Mouse (Mus musculus) gastrocnemius, adult 8-10 months (tissue): ENCODE data around the gene Snx19. TPM values are rescaled to one million over a fixed set of nuclear protein-coding genes. Genes with fewer than 3 reads are reported as not detected.
A peak's percentile ranks its signal among the peaks of the same experiment; 100 is the strongest.

Source experiments
- DNase-seq, 2 experiments: peaks; one replicate each; pipeline ENCODE4 v3.0.0; 2022; ENCODE audit warnings: low spot score in 2 of 2
- total RNA-seq, 4 experiments: library from RNA; stranded (reverse); gene quantifications; 2 replicates each; pipeline ENCODE4 v1.2.4; 2022

Gene Snx19
- total RNA-seq = 10 to 100 TPM; 22.3 to 27.6 (median 23.2) TPM

DNA sequence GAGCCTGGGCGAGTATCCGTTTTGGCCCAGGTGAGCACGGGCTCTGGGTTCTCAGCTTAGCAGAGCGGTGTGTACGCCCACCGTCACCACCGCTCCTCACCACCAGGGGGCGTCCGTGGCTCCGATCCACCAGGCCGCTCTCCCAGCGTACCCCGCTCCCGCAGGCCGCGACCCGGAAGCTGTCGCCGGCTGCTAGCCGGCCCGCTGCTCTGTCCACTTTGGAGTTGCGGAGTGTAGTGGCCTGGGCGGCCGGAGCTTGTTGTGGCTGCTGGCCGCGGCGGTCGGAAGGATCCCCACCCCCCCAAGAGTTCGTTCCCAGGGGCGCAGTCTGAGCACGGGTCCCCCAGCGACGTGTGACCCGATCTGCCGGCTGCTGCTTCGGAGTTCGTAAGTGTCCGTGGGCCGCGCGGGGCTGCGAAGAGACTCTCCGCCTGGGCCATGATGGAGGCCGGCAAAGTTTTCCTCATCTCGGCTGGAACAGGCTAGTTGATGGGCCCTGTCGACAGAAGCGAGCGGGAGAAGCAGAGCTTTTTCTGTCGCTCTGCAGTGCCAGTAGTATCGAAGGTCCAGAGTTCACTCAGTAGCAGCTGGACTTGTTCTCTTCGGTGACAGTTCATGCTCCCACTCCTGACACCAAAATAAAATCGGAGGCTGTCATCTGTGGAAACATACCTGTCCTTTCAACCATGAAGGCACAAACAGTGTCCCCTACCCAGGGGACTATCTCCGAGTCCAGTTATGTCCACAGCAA is at the start of gene Snx19:
Snx19 (plus strand) TSS at position 227 of the 751 bp plus-strand sequence.
- peak; percentile 82 to 86 for DNase-seq

DNA sequence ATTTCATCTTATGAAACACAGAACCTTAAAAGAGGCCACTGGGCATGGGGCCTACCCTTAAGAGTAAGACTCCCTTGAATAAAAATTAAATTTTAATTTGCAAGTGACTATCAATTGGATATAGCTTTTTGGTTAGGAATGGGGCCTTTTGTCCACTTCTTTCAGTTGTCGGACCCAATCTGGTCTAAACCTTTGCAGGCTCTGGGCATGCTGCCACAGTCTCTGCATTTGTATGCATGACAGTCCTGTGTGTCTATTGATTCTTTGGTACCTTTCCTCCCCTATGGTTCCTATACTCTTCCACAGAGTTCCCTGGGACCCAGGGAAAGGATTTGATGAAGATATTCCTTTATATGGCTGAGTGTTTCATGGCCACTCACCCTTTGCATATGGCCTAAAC is 26.1 kb upstream of the Snx19 start:
- no peak for DNase-seq

DNA sequence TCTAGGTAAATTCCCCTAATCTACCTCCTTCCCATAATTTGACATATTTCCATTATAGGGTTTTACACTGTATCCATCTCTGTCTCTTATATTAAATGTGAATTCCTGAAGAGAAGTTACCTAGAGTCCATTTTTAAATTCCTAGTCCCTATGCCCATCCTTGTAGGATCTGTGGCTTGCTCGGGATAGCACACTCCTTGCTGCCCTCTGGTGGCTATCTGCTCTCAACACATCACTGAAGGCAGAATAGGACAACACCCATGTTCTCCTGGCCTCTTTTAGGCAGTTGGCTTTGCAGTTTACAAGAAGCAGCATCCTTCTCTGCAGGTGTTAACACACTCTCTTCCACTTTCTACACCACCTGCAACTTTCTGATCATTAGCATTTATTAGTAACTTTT is 4.0 kb upstream of the Snx19 start:
- DNase-seq = no peak

DNA sequence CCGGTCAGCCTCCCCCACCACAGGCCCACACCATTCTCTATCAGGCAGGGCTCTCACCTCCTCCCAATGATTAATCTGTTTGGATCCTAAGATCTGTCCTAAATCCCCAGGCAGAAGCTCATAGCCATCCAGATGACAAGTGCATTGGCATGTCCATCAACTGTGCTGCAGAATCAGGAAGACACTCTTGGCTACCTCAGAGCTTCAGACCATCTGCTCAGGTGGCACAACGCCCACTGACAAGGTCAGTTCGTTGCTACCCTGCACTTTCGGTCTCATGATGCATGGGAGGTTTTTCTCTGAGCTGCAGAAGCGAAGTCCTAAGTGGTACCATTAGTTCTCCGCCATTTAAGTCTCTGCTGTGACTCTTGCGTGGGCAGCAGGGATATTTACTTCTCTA is 1.7 kb upstream of the Snx19 start:
- DNase-seq = no peak

DNA sequence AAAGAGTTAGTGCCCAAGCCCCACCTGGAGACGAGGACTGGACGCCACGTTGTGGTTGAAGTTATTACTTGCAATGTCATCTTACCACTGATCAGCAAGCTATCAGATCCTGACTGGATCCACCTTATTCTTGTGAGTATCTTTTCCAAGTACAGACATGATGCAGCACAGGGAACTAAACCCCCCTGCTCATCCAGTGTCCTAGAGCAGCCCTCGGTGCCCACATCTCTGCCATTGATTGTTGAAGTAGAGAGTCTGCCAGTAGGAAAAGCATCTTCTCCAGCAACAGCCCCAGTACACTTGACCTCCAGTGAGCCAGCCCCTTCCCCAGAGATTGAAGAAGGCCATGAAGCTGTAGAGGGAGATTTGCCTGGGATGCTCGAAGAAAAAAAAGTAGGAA is 1.3 kb downstream of the Snx19 start:
- DNase-seq = no peak

DNA sequence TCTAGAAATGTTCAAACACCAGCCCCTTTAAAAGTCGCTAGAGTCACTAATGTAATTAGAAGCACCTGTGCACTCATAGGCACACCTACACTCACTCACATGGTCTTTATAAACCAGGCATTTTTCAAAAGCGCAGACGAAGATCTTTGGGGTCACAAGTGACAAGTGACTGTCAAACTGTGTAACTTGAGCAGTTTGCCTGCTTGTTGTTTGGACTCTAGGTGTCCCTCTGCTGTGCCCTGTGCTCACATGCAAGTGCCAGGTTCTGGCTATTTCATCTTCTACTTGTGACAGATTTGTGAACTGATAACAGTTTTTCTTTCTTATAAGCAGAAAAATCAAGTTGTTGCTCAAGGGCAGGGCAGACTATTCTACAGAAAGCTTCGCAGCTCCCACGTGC is 3.5 kb downstream of the Snx19 start:
- DNase-seq = no peak

DNA sequence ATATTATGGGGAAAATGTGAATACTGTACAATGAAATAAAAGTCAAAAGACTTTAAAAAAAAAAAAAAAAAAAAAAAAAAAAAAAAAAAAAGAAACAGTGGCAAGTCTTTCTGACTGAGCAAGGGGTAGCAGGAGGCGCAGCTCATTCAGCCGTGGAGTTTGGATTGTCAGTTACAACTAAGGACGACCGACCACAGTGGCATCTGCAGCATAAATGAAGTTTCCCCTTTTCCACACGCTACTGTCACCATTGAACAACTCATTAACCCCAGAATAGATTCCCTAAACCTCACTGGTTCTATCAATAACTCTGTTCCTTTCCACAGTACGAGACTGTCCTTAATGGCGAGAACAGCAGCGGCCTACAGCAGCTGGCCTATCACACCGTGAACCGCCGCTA is 5.0 kb downstream of the Snx19 start:
- DNase-seq = no peak

DNA sequence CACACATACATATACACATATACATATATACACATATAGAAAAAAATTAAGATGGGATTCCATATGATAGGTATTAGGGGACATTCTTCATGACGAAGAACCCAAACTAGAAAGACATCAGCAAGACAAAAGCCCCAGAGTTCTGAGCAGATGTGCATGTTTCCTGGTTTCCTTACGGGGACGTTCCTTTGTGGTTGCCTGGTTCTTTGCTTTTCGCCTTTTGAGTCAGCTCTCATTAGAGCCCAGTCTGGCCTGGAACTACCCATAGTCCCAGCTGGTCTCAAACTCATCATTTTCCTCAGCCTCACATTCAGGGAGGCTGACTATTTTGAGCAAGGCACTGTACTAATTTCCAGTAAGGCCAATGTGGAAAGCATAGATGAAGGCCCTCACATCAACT is 7.0 kb downstream of the Snx19 start:
- no peak for DNase-seq

DNA sequence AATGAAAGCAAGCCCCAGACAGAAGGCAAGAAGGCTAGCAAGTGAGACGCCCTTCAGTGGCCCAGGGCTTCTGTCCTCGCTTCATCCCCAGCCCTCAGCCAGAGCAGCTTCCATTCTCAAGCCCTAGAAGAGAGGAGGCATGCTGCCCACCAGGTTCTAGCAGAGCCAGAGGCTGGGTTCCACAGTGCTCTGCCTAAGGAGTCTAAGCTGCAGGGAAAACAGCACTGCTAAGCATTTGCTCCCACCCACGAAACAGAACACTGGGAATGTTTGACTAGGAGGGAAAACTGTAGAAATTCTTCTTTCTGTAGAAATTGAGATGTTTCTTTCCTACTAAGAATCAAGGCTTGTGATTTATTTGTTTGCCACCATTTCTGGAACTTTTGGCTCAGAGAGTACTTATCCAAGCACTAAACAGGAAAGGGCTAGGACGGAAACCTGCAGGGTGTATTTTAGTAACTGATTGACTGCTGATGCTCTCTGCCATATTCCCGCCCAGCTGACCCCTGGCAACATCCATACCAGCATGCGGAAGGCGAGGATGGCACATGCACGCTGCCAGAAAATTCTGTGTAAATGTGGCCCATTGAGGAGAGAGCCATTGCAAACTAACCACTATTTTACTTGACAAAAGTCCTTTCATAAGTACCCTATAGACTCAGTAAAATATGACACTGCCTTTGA is 9.1 kb downstream of the Snx19 start:
- DNase-seq = no peak

DNA sequence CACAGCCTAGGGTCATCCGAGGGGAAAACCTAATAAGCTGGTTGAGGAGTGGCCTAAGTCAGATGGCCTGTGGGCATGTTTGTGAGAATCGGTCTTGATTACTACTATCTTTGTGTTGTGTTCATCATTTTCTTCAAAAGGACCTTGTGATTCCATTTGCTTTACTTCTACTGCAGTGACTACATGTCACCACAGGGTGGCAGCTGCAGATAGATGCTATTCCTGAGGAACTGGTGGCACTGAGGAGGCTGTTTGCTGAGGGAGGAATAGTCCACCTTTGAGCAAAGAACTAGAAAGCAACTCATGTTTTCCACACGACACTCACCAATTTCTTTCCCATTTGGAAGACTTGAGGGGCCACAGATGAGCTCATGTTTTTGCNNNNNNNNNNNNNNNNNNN is 11.6 kb downstream of the Snx19 start:
- no peak for DNase-seq

DNA sequence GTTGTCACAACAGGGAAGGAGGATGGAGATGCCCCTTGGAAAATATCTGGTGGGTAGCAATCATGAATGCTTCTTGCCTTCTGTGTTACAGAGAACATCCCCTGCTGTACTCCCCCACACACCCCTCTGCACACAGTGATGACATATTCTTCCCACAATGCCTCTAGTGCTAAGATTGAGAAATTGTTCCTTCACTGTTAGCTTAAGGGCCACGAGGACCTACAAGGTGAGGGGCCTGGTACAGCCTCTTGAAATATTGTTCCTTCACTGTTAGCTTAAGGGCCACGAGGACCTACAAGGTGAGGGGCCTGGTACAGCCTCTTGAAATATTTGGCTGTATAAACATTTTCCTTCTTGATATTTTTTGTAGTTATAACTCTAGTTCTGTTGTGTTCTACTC is 14.9 kb downstream of the Snx19 start:
- no peak for DNase-seq

DNA sequence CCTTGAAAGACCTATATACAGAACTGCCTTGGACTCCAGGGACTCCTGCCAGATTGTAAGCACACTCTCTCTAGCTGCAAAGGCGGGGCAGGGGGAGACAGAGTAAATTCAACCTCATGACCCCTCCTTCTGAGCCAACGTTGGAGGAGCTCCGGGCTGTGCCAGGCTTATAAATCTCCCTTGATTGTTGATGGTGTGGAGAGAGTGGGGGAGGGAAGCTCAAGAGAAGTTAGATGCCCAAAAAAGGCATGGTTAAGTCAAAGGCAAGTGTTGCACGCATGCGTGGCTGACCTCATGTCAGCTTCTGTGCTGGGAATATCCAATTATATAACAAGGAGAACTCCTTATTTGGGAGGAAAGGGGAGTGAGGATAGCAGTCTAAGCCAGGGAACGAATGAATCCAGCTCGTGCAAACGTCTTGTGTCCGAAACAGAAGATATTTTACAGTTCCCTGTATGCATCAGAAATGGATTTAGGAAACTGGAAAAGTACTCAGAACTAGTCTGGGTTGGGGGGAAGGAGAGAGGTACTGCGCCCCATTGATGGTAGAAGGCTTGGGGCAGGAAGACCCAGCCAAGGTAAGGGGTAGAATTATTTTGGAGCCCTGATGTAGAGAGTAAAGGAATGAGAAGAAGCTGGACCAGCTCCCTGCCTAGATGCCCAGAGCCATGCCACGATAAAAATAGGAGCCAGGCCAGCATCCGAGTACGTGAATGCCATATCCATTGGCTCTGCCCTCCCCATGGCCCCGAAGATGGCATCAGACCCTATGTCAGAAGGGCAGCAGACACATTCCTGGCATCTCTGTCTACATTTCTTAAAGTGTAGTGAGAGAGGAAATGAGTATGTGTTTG is 18.6 kb downstream of the Snx19 start:
- peak; percentile 77 to 81 for DNase-seq

DNA sequence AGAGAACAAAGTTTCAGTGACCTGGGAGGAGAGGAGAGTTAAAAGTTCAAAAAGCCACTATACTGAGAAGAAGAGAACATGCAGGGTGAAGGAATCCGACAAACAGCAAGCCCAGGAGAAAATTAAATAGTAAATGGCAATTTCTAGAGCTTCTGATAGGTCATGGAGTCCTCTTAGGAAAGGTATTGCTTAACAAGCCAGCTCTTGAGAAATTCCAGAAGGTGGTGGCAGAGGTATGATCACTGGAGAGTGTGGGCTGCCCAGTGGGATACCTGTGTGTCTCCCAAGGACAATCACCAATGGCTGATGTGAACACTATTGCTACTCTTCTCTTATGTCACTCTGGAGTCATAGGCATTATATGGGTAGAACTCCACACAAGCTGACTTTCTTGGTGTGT is 19.2 kb downstream of the Snx19 start:
- no peak for DNase-seq

DNA sequence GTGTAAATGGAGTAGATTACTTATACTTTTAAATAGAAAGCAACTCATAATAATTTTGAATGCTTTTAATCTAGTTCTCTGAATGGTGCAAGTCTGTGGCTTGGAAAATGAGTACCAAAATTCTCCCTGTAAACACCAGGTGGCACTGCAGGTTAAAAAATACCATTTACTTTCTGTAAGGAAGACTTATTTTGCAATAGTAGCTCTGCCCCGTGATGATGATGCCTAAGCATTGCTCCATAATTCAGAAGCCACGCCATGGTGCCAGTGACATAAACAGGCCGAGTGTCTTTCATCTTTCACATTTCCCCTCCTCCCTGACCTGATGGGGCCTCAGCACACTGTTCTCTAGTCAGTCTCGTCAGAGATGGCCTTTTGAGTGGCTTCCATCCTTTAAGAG is 21.6 kb downstream of the Snx19 start:
- no peak for DNase-seq

DNA sequence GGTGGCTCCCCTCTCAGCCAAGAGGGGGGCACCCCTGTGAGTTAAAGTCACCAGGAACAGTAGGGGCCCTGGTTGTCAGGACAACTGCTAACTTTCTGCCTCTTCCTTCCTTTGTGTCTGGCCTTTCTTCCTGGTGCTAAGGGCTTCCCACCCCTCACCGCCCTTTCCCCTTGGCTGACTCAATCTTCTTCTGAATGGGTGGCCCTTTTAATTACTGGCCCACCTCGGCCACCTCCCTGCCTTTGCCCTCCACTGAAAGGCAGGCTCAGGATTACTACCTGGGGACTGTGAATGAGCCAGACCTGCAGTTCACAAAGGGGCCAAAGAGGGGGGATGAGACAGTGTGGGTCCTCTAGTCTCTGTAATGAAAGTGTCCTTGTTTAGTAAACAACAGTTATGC is 23.0 kb downstream of the Snx19 start:
- DNase-seq = no peak

DNA sequence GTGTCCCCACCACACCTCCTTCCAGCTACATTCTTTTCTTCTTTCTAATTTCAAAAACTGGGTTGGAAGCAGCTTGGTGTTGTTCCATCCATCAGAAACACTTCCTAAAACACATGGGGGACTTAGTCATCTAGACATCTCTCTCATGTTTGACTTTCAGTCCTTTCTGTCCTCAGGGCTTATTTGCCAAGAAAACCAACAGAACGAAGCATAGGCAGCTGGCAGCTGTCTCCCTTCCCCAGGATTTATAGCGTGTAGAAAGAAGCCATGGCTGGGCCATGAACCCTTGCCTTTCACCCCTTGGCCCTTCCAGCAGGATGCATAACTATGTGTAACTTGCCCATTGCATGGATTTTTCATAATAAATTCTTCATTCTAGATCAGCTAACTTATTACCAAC is 23.9 kb downstream of the Snx19 start:
- no peak for DNase-seq

DNA sequence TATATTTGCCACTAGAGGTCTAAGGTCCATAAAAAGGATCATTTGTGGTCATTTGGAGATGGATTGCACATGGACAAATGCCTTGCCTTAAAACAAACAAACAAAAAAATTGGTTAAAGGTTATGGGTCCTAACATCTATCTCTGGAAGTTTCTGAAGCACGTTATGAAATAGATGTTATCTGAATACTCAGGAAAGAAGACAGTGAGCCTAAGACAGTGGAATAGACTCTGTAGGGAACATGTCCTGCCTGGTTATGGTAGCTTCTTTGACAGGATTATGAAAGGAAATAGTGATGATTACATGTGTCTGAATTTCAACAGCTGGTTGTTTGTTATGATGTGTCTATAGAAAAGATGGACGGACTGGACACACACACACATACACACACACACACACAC is 27.6 kb downstream of the Snx19 start:
- no peak for DNase-seq

DNA sequence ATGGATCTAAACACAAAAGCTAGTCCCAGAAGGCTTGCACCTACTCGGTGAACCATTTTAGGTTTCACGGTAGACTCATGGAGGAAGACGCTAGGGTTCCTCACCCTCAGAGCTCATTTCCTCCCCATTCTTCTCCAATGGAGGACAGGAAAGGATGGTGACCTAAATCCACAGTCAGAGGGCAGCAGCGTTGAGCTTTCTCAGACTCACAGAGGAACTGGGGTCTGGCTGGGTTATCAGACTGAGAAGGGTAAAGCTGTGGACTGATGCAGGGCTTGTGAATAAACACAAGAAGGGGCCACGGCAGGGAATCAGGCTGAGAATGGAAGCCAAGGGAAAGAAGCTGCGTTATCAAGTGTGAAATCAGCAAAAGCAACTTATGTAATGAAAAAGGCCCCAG is 29.3 kb downstream of the Snx19 start:
- no peak for DNase-seq

DNA sequence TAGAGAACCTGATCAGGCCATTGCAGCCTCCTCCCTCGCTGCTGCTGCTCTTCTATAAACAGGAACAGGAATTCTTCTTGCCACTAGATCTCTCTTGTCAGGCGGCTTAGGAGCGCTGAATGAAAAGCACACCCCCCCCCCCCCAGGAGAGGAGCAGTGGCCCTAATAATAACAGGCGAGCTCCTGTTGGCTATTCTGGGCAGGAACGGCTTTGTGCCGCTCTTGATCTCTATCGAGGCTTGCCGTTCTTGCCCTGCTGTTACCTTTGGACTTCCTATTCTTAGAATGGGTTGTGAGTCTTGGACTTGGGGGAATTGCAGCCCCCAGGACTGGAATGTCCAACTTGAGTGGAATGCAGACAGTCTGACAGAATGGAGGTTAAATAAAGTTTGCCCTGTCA is 33.6 kb downstream of the Snx19 start:
- DNase-seq = peak in 1 of 2 experiments; percentile 16

DNA sequence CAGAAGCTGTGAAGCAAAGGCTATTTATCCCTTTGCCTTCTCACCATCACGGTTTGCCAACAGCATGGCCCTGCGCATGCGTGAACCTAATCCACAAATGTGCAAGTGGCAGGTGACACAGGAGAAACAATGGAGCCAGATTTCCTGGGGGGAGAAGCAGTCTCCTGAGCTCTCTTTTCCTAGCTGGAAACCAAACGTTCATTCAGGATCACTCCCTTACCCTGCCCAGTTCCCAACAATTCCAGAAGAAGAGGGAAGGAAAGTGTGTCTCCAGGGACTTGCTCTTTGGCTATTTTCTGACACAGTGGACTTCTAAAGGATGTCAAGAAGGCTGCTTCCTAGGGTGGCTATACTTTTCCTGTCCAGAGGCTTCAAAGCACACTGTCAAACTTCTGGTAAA is 37.8 kb downstream of the Snx19 start:
- DNase-seq = no peak

DNA sequence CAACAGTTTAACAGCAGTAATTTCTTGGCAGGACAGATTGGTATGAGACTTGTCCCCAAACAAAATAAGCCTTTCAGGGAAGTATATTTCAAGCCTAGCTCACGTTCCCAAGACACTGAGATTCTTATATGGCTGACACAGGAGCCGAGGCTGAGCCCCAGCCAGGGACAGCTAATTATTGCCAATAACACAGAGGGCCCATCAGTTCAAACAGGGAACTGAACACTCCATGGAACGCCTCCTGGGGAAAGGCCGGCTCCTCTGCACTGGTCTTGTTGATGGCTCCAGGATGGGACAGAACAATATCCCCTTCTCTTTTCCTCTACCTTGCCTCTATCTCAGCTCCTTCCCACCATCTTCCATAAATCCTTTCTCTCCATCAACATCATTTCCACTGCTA is 53.1 kb downstream of the Snx19 start:
- no peak for DNase-seq

DNA sequence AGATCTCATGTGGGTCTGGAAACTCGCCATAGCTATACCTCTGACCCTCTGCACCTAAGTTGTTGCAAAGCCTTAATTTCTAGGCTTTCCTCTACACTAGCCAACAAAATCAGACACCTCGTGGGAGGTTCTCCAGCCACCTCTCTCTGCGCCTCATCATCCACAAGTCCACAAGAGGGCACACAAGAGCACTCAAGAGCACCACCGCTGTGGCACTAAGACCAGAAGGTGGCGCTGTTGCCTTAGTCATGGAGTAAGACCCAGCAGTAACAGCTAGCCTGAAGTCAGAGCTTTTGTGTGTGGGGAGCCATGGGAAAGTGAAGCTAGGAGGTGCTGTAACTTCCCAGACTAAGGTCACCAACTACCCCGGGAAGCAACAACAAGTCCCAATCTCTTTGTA is 53.6 kb downstream of the Snx19 start:
- peak; percentile 87 for DNase-seq
